Mouse (Mus musculus): ENCODE measurements around the gene Gnpnat1.

- TF ChIP-seq CTCF (IDR thresholded peaks at IDR 0.05; ENCODE audit: control insufficient read depth, insufficient read depth, insufficient read length), result no peak
- TF ChIP-seq MYOG (IDR thresholded peaks at IDR 0.05; ENCODE audit: control insufficient read depth, extremely low read depth, insufficient read length), result no peak
- TF ChIP-seq MYOD1 (IDR thresholded peaks at IDR 0.05; ENCODE audit: control insufficient read depth, insufficient read length, low read depth), result no peak
- TF ChIP-seq MAX (IDR thresholded peaks at IDR 0.05), result no peak
- TF ChIP-seq USF1 (IDR thresholded peaks at IDR 0.05; ENCODE audit: low read depth), result no peak
- no peak for TF ChIP-seq CEBPB (IDR thresholded peaks at IDR 0.05; ENCODE audit: low read depth)
These were observed 34.7 kb upstream of the Gnpnat1 start for GRCm38 (mm10) chr14:45439387-45439786.
